Mouse (Mus musculus) hindbrain, embryonic 14.5 days (tissue): ENCODE data around the gene Ermap. TPM values are rescaled to one million over a fixed set of nuclear protein-coding genes. Genes with fewer than 3 reads are reported as not detected.

ENCODE experiments used
- ATAC-seq: fragments of 200-750 bp; cut with Nextera tagmentation; 2 replicates; pipeline ENCODE4 v1.8.0; 2017; ENCODE audit warnings: moderate number of reproducible peaks, mild to moderate bottlenecking, moderate TSS enrichment, moderate library complexity; ENCODE audit not compliant: low FRiP score
- DNase-seq: peaks from one replicate; pipeline ENCODE4 v3.0.0-alpha.2; 2015; ENCODE audit warnings: low spot score
- H3K27ac ChIP-seq: fragments of 300-500 bp; sonication (generic); 2 replicates; pipeline ENCODE4 v1.5.1; 2014; ENCODE audit warnings: mild to moderate bottlenecking, moderate library complexity
- H3K27me3 ChIP-seq: fragments of 300-500 bp; sonication (generic); 2 replicates; pipeline ENCODE4 v1.6.1; 2014; ENCODE audit warnings: mild to moderate bottlenecking, low read length, mixed read lengths; ENCODE audit not compliant: control insufficient read depth, insufficient read depth
- H3K36me3 ChIP-seq: fragments of 300-500 bp; sonication (generic); replicated peaks from 2 replicates; pipeline ENCODE4 v1.6.1; 2014; ENCODE audit not compliant: control insufficient read depth, insufficient read depth
- H3K4me1 ChIP-seq: fragments of 300-500 bp; sonication (generic); replicated peaks from 2 replicates; pipeline ENCODE4 v1.6.1; 2014; ENCODE audit warnings: antibody characterized with exemption, low read length, mixed read lengths; ENCODE audit not compliant: control insufficient read depth, insufficient read depth
- H3K4me2 ChIP-seq: fragments of 300-500 bp; sonication (generic); replicated peaks from 2 replicates; pipeline ENCODE4 v1.6.1; 2014; ENCODE audit warnings: mild to moderate bottlenecking, moderate library complexity
- H3K4me3 ChIP-seq: fragments of 300-500 bp; sonication (generic); replicated peaks from 2 replicates; pipeline ENCODE4 v1.5.1; 2014; ENCODE audit warnings: mild to moderate bottlenecking, low read length
- H3K9ac ChIP-seq: fragments of 300-500 bp; sonication (generic); 2 replicates; pipeline ENCODE4 v1.6.1; 2014
- H3K9me3 ChIP-seq: fragments of 300-500 bp; sonication (generic); 2 replicates; pipeline ENCODE4 v1.6.1; 2016; ENCODE audit warnings: low read length; ENCODE audit not compliant: control insufficient read depth
- WGBS: fragments of 180-500 bp; shearing (Covaris S2); extraction: QIAGEN DNeasy Blood & Tissue Kit; methylation state at CpG from one replicate; pipeline ENCODE4 v1.1.7; 2014; 5-methylcytosine and 5-hydroxymethylcytosine counted together
- polyA plus RNA-seq: library from polyadenylated mRNA; unstranded; fragments of >200 nt; fragmentation: Nextera tagmentation; extraction: Ambion mirVana; gene quantifications from 2 replicates; pipeline ENCODE4 v1.2.1, GENCODE M21; 2014

Ermap gene
- polyA plus RNA-seq, 1 experiment from 2014 or later, result 2.5 TPM

DNA sequence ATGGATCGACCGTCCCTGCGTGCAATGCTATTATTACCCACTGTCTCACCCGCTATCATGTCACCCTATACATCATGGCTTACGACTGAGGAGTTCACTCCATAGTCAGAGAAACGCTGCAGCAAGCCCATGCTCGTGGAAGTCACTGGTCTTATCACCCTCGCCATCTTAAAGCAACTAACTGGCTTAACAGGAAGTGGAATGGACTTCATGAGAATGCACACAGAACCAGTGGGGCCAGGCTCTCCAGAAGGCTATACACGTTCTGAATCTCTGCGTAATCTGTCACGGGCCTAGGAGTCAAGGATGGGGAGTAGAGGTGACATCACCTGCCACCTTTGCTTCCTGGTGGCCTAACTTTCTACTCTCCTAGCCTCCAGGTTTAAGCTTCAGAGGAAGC is 41.1 kb downstream of the Ermap start:
- no peaks in the 10 kb centered on the region for H3K27me3 ChIP-seq
- DNase-seq (no peak), ATAC-seq (no peak)
- H3K9me3 ChIP-seq, result no peaks in the 10 kb centered on the region
- H3K36me3 ChIP-seq, result no peaks in the 10 kb centered on the region
- no peak overlapping the region for H3K27ac ChIP-seq
- no peak overlapping the region for H3K9ac ChIP-seq
- WGBS, result 88% methylated on average over 11 of the region's 11 CpGs
- H3K4me1 ChIP-seq, result no peaks in the 10 kb centered on the region
- H3K4me3 ChIP-seq, result no peak overlapping the region
- H3K4me2 ChIP-seq, result no peak overlapping the region

DNA sequence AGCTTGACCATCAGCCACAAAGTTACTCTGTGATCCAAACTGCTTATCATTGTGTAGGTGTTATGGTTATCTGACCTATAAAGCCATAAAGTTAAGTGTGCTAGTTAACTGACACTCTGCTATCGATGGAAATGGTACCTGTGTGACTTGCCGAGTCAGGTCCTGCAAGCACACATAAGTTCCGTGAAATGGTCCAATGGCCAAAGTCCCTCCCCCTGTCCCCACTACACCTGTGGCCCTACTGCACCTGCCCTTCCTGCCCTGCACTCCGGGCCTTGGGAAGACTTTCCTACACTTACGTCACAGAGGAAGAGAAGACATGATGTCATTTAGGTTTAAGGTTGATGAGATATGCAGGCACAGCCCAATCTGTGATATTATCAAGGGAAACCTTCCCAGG is 42.5 kb downstream of the Ermap start:
- Histone ChIP-seq H3K27ac (no peak overlapping the region), H3K4me3 (no peak overlapping the region), H3K27me3 (no peaks in the 10 kb centered on the region), H3K9ac (no peak overlapping the region), H3K4me2 (no peak overlapping the region), H3K9me3 (no peaks in the 10 kb centered on the region), H3K4me1 (no peaks in the 10 kb centered on the region), H3K36me3 (no peaks in the 10 kb centered on the region)
- DNase-seq (no peak), ATAC-seq (no peak)
- 95% methylated on average over 5 of the region's 5 CpGs for WGBS

DNA sequence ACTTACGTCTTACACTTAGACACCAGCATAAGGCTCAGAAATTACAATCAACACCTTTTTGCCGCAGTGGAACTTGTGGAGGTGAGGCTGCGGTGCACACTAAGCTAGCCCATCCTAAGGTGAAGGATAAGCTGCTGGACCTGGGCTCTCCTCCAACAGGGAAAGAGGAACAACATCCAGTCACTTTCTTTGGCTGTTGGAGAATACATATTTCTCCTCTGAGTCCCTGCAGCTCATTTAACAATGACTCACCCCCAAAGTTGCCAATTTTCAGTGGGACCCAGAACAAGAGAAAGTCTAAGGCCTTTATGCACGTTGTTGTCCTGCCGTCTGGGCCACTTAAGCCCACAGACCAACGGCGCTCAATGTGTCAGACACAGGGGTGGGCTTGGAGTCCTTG is 43.0 kb downstream of the Ermap start:
- Histone ChIP-seq H3K36me3 (no peaks in the 10 kb centered on the region), H3K4me2 (no peak overlapping the region), H3K4me3 (no peak overlapping the region), H3K27ac (no peak overlapping the region), H3K9ac (no peak overlapping the region), H3K9me3 (no peaks in the 10 kb centered on the region), H3K27me3 (no peaks in the 10 kb centered on the region), H3K4me1 (no peaks in the 10 kb centered on the region)
- 89% methylated on average over 7 of the region's 7 CpGs for WGBS
- no peak for DNase-seq
- no peak for ATAC-seq

DNA sequence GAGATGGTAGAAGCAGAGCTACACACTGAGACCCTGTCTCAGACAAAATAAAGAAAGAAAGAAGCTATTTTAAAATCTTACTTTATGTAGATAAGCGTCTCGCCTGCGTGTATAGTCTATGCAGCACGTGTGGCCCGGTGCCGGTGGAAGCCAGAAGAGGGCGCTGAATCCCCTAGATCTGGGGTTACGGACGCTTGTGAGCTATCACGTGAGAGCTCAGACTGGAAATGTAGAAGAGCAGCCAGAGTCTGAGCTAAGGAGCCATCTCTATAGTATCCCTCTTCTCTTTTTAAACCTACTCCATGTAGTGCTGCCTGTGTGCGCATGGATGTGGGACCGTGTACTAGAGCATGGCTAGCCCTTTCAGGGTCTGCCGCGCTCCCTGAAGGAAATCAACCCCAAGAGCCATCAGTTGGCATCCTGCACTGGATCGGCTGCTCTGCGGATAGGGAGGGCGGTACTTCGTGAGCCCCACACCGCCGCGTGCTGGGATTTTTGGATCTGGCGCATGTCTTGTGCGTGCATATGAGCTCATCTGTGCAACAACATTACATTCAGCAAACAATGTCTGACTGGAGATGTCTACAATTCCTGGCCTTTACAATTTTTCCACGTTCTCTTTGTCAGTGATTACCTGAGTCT is 47.5 kb downstream of the Ermap start:
- Histone ChIP-seq H3K4me3 (peak overlapping the region; percentile 15), H3K27me3 (no peaks in the 10 kb centered on the region), H3K9ac (peak overlapping the region; percentile 39; the same call in 1 of the 2 replicates), H3K9me3 (no peaks in the 10 kb centered on the region), H3K4me1 (no peaks in the 10 kb centered on the region; the same call in 1 of the 2 replicates), H3K36me3 (no peaks in the 10 kb centered on the region), H3K27ac (peak overlapping the region; percentile 39; the same call in 1 of the 2 replicates), H3K4me2 (peak overlapping the region; percentile 47)
- 29% methylated on average over 24 of the region's 24 CpGs for WGBS
- ATAC-seq, result peak; percentile 82
- DNase-seq, result peak; percentile 81

DNA sequence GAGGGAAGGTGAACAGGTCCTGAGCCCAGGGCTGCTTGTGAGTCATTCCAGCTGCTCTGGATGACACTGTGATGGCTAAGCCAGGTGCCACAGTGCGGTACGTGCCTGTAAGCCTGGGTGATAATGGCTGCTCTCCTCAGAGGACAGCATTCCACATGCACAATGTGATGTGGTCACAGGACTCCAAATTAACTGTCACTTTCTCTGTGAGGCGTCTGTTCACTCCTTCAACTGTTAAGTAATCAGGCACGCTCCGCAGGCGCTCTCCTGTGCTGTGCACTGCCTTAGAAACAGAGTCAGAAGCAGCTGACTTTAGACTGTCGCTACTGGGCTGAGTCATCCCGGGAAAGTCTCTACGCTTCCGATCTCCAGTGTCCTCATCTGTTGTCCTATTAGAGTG is 48.6 kb downstream of the Ermap start:
- Histone ChIP-seq H3K9me3 (no peaks in the 10 kb centered on the region), H3K27me3 (no peaks in the 10 kb centered on the region), H3K4me3 (no peak overlapping the region), H3K4me2 (no peak overlapping the region), H3K36me3 (peaks cover under 1% of the 10 kb centered on the region; the same call in 1 of the 2 replicates), H3K9ac (no peak overlapping the region), H3K27ac (no peak overlapping the region), H3K4me1 (no peaks in the 10 kb centered on the region; the same call in 1 of the 2 replicates)
- DNase-seq (no peak), ATAC-seq (no peak)
- WGBS, result 39% methylated on average over 10 of the region's 10 CpGs

DNA sequence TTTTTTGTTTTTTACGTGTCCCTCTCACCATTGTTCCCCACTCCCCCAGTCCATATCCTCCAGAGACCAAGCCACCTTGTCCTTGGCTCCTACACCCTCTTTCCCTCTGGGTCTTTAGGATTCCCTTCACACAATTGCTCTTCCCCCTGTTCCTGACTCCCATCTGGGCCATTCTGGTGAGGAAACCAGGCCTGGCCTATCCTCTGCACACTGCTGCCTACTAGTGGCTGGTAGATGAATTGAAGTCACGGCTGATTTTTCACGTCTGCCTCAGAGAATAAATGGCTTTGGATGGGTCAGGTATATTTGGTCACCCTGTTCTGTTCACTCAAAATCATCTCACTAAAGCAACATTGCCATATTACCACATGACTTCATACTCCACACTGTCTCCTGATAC is 49.7 kb downstream of the Ermap start:
- Histone ChIP-seq H3K27ac (no peak overlapping the region), H3K4me2 (no peak overlapping the region), H3K9me3 (no peaks in the 10 kb centered on the region), H3K4me1 (no peaks in the 10 kb centered on the region; the same call in 1 of the 2 replicates), H3K36me3 (peaks cover 11% of the 10 kb centered on the region; the same call in 1 of the 2 replicates), H3K4me3 (no peak overlapping the region), H3K9ac (no peak overlapping the region), H3K27me3 (no peaks in the 10 kb centered on the region)
- no peak for DNase-seq
- no peak for ATAC-seq
- 51% methylated on average over 3 of the region's 3 CpGs for WGBS

DNA sequence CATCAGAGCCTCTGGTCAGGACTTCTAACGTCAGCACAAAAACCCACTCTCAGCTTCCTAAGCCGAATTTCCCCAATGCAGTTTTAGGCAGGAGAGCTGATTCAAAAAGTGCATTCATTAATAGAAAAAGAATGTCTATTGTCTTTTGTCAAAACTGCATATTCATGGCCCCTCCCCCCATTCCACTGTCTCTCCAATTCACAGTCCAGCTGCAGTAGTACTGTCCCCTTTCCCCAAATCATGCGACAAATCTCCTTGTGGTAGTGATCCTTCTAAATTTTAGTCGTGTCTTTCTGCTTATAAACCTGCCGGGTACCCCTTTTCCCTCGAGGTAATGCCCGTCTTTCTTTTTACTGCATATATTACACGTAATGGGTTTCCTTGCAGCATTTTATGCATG is 51.0 kb downstream of the Ermap start:
- peak overlapping the region; percentile 45 for H3K4me2 ChIP-seq
- no peak overlapping the region for H3K9ac ChIP-seq

DNA sequence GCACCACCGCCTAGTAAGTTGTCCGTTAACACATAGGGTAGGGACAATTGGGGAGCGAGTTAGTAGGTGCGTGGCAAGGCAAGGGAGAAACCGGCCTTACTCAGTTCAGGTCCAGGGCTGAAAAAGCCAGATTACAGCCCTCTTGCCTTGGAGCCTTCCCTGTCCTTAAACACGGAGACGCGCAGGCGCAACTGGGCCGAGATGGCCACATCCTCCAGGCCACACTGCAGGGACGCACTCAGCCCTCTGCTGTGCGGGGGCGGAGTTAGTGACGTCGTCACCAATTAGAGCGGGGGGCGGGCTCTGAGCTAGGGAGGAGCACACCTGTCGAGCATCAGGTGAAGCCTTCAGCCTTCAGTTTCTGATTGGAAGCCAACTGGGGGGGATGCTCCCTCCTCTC is 51.6 kb downstream of the Ermap start:
- H3K9ac ChIP-seq, result peak overlapping the region; percentile 45
- peak overlapping the region; percentile 16 for H3K4me3 ChIP-seq
- peak; percentile 91 for ATAC-seq
- peak; percentile 85 for DNase-seq
- no peaks in the 10 kb centered on the region; the same call in 1 of the 2 replicates for H3K4me1 ChIP-seq
- H3K27me3 ChIP-seq, result no peaks in the 10 kb centered on the region
- 10% methylated on average over 18 of the region's 18 CpGs for WGBS
- peaks cover 29% of the 10 kb centered on the region for H3K36me3 ChIP-seq
- peak overlapping the region; percentile 45 for H3K4me2 ChIP-seq
- 0 out of 2 replicates have a peak overlapping the region, but pooled peaks have one; percentile 5 for H3K27ac ChIP-seq
- no peaks in the 10 kb centered on the region for H3K9me3 ChIP-seq

More for the DNA sequence above, 51.0 kb downstream of the Ermap start:
- ATAC-seq (no peak), DNase-seq (no peak)
- 56% methylated on average over 8 of the region's 8 CpGs for WGBS
- Histone ChIP-seq H3K27ac (no peak overlapping the region), H3K27me3 (no peaks in the 10 kb centered on the region), H3K4me3 (peak overlapping the region; percentile 16), H3K9me3 (no peaks in the 10 kb centered on the region), H3K4me1 (no peaks in the 10 kb centered on the region; the same call in 1 of the 2 replicates), H3K36me3 (peaks cover 24% of the 10 kb centered on the region)

DNA sequence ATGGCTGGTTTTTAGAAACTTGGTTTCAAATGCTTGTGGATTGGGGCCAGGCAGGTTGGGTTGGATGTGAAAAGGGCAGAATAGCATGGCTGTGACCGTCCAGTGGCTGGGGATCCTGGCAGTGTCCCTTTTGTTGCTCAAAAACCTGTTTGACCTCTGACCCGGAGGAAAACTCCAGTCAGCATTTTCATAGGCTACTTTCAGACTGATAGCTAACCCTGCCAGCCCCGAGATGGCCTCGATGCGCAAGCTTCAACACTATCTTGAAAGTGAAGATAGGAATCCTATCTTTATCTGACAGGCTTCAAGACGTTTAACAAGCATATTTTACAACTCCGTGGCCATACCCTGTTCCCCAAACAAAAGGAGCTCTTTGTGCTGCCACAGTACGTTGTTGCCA is 52.5 kb downstream of the Ermap start:
- no peak for DNase-seq
- 64% methylated on average over 8 of the region's 8 CpGs for WGBS

More for the DNA sequence above, 52.5 kb downstream of the Ermap start:
- no peak for ATAC-seq
- H3K9ac ChIP-seq, result no peak overlapping the region
- no peaks in the 10 kb centered on the region for H3K27me3 ChIP-seq
- no peak overlapping the region for H3K27ac ChIP-seq
- no peak overlapping the region for H3K4me2 ChIP-seq
- no peak overlapping the region for H3K4me3 ChIP-seq
- peaks cover 36% of the 10 kb centered on the region for H3K36me3 ChIP-seq
- no peaks in the 10 kb centered on the region; the same call in 1 of the 2 replicates for H3K4me1 ChIP-seq
- H3K9me3 ChIP-seq, result no peaks in the 10 kb centered on the region
